Mouse (Mus musculus) C2C12 (cell line): ENCODE data around the gene Irgq.

Experiments
- CEBPB ChIP-seq: IDR thresholded peaks from one replicate; pipeline ENCODE4 v1.6.1; 2011; ENCODE audit warnings: low read depth, mild to moderate bottlenecking, control low read depth, moderate library complexity
- CTCF ChIP-seq: IDR thresholded peaks from one replicate; pipeline ENCODE4 v1.5.1; 2011; ENCODE audit not compliant: control insufficient read depth, insufficient read depth, insufficient read length
- FOSL1 ChIP-seq: IDR thresholded peaks from one replicate; pipeline ENCODE4 v1.8.0; 2011; ENCODE audit warnings: mild to moderate bottlenecking, low read length; ENCODE audit not compliant: poor library complexity, insufficient read depth, severe bottlenecking
- MYOD1 ChIP-seq: IDR thresholded peaks from one replicate; pipeline ENCODE4 v1.6.1; 2011; ENCODE audit warnings: low read depth; ENCODE audit not compliant: control insufficient read depth, insufficient read length
- USF1 ChIP-seq: IDR thresholded peaks from one replicate; pipeline ENCODE4 v1.6.1; 2011; ENCODE audit warnings: low read depth, mild to moderate bottlenecking, control low read depth, moderate library complexity

DNA sequence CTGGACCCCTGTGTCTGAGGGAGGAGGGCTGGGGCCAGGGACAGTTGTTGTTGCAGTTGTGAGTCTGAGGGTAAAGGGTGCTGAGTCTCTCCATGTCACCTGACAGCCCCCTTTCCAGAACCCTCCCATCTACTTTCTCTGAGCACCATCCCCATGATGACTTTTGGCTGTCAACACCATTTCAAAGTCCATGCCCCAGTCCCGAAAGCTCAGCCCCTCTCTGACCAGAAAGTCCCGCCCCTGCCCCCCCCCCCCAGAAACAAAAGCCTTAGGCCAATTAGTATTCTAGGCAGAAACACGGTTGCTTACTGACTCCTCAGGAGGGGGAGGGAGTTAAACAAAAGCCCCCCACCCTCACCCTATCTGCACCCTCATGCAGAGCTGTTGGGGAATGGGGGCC lies 43.1 kb upstream of the Irgq start:
- TF ChIP-seq CTCF (no peak), CEBPB (no peak), MYOD1 (no peak), USF1 (no peak), FOSL1 (no peak)
